Mouse (Mus musculus) frontal cortex, postnatal 36 days (tissue): ENCODE measurements around the gene Shc4.

Experiments used
- DNase-seq, 2 experiments: peaks; one replicate each; pipeline ENCODE4 v3.0.0; 2022; ENCODE audit warnings: low spot score in 2 of 2

Shc4 gene

GRCm38 (mm10) chr2:125685441-125686150 lies 38.4 kb downstream of the Shc4 start:
- DNase-seq = no peak

- peak in 1 of 2 experiments; percentile 33 for DNase-seq
Observed at GRCm38 (mm10) chr2:125684559-125685440, 39.1 kb downstream of the Shc4 start.

DNA sequence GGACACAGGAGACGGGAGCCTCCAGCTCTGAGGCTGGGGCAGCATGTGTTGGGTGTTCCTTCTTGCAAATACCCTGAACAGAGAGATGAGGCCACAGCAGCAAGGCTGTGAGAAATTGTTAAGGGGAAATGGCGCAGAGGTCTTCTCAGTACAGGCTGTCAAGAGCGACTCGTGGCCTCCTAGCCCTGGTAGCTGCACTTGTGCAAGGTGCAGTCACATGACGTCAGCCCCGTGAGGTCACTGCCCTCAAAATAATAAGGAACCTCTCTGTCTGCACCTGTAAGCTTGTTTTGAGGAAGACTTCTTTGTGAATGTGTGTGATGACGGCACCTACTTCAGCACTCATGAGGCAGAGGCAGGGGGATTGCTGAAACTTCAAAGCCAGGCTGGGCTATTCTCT lies 40.1 kb downstream of the Shc4 start:
- no peak for DNase-seq

- DNase-seq = no peak
Observed at GRCm38 (mm10) chr2:125681811-125682210, 42.1 kb downstream of the Shc4 start.

GRCm38 (mm10) chr2:125672957-125673631 lies 50.9 kb downstream of the Shc4 start, which contains the start of gene Eid1:
TSS of gene Eid1 (plus strand) at chr2:125673095.
- peak; percentile 68 to 81 for DNase-seq

GRCm38 (mm10) chr2:125672568-125672956 lies 51.4 kb downstream of the Shc4 start:
- DNase-seq = peak; percentile 40 to 52

DNA sequence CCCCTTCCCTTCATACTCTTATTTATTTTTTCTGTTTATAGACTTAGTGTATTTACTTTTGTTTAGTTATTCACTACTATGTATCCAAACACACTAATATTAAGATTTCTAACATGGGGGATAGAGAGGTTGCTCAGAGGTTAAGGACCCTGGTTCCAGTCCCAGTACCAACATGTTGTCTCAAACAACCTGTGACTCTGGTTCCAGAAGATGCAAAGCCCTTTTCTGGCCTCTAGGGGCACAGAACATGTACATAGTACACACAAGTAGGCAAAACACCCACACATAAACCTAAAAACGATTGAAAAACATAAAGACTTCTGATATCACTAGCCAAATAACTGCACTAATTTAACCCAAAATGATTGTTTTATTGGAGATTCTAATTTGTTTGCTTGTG lies 53.1 kb downstream of the Shc4 start:
- no peak for DNase-seq

GRCm38 (mm10) chr2:125667721-125668120 lies 56.2 kb downstream of the Shc4 start:
- no peak for DNase-seq

GRCm38 (mm10) chr2:125667184-125667583 lies 56.8 kb downstream of the Shc4 start:
- DNase-seq = no peak

DNA sequence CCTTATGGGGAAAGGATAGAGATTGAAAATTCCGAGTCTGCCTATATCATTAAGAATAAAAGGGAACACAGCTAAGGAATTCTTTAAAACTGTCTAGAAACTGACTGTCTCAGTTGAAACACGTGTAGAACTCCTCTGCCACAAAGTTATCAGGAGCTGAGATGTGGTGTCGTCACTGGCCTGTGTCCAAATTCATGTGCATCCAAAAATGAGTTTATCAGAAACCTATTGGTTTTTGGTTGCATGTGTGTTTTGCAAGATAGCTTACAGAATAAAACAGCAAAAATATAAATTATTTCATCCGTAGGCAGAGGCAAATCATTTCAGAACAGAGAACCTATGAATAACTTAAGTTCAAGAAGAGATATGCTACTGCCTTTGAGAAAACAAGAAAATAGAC lies 57.3 kb downstream of the Shc4 start:
- no peak for DNase-seq

- DNase-seq = no peak
Observed at GRCm38 (mm10) chr2:125665909-125666308, 58.0 kb downstream of the Shc4 start.

DNA sequence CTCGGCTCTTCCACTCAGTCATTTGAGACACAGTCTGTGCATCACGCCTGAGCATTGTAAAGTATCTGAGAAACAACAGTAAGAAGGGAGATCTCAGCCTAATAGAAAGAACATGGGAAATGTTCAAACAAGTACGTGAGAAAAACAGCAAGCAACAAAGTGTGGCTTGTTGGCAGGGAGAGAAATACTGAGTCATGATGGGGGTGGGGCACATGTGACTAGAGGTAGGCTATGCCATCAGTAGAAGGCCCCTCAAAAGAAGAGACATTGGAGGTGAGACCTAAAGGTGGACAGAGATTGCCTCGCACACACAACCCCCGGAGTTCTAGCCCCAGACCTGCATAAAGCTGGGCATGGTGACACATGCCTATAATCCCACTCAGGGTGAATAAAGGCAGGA lies 58.7 kb downstream of the Shc4 start:
- no peak for DNase-seq

DNA sequence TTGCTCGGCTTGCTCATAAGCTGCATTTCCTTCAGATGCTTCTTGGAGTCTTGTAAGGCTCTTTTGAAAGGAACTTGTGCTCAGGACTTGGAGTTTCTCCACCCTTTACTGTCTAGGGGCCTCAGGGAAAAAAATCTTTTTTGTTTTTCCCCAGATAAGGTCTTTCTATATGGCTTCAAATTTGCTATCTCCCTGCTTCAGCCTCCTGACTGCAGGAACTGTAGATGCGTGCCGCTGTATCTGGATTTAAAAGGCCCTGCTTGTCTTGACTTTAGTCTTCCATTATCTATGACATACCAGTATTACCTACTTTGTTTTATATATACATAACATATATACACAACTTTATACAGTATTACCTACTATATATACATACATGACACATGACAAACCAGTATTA lies 61.4 kb downstream of the Shc4 start:
- DNase-seq = no peak

DNA sequence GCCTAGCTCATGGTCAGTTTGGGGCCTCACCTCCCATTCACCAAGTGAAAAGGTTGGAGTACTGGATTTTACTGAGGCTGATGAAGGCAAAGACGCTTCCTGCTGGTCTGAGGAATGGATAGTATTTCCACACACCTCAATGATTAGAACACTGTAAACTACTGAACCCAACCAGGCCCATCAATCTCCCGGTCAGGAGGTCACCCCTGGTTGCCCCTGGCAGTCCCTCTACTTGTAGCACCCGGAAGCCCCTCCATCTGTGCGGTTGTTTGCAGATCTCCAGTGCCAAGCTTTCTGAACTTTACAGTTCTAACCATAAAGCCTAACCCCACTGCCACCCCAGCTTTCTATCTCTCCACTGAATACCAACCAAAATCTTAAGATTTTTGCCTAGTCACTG lies 62.8 kb downstream of the Shc4 start:
- DNase-seq = no peak

GRCm38 (mm10) chr2:125660537-125661130 lies 63.3 kb downstream of the Shc4 start:
- no peak for DNase-seq

DNA sequence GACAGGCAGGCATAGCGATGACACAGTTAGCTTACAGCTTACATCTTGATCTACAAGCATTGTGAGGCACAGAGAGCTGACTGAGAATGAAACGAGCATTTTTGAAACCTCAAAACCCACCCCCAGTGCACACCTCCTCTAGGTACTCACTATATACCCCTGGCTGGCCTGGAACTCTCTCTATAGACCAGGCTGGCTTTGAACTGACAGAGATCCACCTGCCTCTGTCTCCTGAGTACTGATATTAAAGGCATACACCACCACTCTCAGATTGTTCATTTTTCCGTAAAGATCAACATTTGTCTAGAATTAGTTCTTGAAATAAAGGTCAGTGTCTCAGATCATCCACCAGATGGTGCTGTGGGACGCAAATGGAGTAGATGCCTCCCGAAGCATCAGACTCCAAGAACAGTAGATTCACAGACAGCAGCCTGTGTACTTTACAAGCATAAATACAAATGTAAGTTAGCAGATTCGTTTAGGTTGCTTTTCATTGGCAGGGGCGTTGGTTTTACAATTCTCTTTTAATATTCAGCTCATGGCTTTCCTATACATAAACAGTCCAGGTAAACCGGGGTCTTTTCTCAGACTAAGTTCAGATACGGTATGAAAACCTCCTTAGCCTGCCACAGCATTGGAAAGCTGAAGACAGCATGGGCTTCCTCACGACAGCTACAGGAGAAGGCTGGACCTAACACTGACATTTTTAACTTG lies 64.0 kb downstream of the Shc4 start:
- DNase-seq = peak; percentile 51 to 69

DNA sequence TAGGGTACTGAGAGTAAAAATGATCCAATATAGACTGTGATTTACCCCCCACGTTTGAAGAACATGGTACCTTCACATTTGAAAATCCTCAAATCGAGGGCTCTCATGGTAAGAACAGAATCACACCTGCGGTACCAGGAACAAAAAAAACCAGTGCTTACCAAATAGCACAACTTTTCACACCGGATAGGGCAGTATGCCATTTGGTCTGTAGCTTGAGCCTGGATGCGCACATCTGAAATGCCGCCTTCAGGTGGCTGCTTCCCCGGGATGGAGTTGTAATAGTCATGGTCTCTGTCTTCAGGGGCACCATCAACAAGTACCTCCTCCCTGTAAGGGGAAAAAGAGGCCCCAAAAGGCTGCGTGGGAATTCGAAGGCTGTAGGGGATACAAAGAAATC lies 68.6 kb downstream of the Shc4 start:
- no peak for DNase-seq

GRCm38 (mm10) chr2:125653286-125653685 lies 70.7 kb downstream of the Shc4 start:
- no peak for DNase-seq

GRCm38 (mm10) chr2:125651563-125651962 lies 72.4 kb downstream of the Shc4 start:
- no peak for DNase-seq

DNA sequence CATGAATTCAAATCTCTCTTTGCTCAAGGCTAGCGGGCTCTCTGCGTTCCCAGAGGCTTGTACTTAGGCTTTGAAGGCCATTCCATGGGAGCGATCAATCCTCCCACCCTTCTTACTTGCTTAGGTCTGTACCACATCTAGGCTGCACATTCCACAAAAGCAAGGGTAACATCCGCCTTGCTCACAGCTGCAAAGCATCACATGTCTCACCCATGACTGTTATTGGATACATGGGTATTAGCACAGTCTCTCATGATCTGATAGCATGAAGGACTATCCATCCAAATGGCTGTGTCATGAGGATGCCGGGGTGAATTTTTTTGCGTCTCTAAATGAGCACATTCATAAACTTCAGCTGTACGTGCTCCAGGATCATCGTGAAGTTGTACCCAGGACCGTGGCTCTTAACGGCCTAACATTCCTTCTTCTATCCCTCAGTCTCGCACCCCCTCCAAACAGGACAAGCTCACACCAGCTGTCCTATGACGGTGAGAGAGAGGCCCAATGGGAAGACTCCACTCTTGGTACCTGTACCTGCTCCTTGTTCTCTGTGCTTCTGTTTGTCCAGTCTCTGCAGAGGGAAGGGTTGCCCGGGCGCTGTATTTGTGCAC lies 73.1 kb downstream of the Shc4 start:
- DNase-seq = no peak

DNA sequence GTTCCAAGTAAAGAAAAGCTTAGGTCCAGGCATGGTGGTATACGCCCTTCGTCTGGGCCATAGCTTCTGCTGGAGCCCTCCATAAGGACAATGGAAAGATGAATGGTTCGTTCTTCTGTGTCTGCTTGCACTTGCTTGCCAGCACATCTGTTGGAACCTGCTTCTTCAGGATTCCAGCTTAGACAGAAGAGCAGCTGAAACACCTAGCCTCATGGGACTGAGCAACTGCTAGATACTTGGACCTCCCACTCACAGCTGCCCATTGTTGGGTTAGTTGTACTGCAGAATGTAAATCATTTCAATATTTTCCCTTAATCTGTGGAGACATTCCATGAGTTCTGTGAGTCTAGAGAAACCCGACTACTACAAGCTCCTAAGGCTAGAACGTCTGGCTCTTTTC lies 73.9 kb downstream of the Shc4 start:
- no peak for DNase-seq
